Mouse (Mus musculus) right cerebral cortex, adult 2 months (tissue): ENCODE measurements at regions not wholly inside any gene's neighbourhood (a gene's known extent, or its start where the extent isn't known, plus 50 kb on each side); places are given as distances from the start of the nearest gene placed in this dataset.

ENCODE experiments used
- DNase-seq, 2 experiments: peaks; one replicate each; pipeline ENCODE4 v3.0.0; 2021 to 2022; ENCODE audit warnings: low spot score in 2 of 2

DNA sequence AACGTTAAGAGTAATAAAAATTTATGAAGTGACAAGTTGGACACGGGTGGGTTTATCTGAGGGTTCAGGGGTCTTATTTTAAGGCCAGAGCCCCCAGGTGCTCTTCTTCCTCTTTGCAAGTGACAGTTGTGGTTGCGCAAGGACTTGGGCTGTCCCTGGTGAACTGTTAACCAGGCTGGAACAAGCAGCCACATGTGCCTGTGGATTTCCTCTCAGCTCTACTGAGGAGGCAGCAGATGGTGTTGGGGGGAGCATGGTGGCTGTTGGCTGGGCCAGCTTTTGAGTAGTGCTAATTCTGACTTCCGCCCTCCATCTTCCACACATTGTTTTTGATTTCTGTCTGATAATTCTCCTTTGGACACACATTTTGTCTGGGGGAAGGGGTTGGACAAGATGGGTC lies 227.9 kb upstream of the Tbc1d5 start:
- no peak for DNase-seq

DNA sequence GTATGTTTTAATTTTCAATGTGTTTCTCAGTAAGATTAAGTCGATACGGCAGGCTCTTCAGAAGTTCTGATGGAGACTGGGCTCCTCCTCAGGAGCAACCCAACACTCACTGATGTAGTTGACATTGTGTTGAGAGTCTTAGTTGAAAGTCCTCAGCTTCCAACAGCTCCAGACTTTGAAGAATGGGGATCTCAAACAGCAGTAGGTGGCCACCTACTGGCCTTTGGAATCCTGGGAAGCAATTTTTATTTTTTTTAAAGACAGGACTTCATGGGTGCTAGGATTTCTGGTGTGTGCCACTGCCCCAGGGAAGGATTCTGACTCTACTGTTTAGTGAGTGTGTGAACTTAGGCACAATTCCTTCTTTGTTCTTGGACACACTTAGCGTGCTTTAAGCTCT lies 225.9 kb upstream of the Tbc1d5 start:
- no peak for DNase-seq

- DNase-seq = no peak
Observed at GRCm38 (mm10) chr17:51397973-51398372, 218.8 kb upstream of the Tbc1d5 start.

DNA sequence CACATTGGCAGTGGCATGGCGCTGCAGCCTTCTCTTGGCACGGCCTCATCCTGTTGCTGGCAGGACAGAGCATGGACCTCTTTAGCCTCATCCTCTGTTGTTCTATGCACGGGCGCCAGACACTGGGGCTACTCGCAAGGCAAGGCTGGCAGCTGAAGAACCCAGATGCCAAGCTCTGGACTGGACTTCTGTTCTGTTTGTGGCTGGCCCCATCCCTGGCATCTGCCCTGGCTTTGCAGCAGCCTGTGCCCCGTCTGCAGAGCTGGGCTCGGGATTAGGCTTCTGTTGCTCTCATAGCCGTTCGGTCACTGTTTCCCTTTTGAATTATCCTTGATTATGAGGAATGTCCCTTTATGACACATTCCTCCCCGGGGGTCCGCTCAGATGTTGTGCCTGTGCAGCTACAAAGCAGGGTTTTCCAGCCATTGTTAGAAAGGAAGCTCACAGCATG lies 214.6 kb upstream of the Tbc1d5 start:
- DNase-seq = no peak

DNA sequence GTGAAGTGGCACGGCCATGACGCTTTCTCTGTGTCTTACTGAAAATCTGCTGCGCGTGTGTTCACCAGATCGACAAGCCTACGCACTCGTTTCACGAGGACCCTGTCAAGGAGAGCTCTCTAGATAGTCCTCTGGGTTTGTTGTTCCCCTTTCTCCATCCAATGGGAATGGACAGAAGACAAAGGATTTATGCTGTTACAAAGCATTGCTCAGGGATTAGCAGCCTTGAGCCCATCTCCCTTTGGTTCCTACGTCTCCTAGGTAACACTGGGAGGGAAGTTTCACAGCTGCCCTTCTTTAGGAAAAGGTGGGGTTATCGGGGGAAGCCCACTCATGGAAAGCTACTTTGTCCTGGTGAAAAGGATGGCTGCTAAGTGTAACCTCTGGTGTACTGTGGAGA lies 212.7 kb upstream of the Tbc1d5 start:
- DNase-seq = no peak

DNA sequence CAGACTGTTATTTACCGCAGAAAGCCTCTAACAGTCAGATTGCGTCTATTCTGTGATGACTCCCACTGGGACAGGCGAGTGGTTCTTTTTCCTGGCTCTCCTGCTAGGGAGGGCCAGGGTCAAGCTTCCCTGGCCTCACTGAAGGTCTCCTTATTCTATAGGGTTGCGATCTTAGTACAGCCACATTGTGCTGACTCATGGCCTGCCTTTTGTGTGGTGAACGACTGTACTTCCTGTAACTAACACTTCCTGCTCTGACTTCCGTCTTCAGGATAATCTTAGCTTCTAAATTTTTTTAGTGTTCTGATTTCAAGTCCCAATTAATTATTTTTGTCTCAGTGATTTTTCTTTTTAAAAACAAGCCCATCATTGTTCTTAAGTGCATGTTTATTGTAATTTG lies 203.4 kb upstream of the Tbc1d5 start:
- DNase-seq = no peak

GRCm38 (mm10) chr17:51371937-51372479 lies 192.9 kb upstream of the Tbc1d5 start:
- no peak for DNase-seq

DNA sequence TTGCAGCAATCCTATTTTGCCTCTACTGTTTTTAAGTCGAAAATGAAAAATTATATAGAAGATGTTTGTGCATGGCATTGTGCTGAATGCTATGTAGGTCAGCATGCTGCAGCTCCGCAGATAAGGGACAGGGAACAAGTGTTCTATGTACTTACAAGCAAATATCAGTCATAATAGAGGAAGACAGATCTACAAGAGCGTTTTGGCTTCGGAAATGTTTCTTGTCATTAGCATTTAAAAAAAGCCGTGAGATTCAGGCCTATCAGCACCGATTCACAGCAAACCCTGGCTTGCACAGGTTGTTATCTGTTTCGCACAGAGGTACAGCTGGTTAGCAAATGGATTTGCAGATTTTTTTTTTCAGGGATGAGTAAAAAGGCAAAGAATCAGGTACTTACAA lies 191.8 kb upstream of the Tbc1d5 start:
- peak in 1 of 2 experiments; percentile 5 for DNase-seq

GRCm38 (mm10) chr17:51370085-51370484 lies 190.9 kb upstream of the Tbc1d5 start:
- no peak for DNase-seq

DNA sequence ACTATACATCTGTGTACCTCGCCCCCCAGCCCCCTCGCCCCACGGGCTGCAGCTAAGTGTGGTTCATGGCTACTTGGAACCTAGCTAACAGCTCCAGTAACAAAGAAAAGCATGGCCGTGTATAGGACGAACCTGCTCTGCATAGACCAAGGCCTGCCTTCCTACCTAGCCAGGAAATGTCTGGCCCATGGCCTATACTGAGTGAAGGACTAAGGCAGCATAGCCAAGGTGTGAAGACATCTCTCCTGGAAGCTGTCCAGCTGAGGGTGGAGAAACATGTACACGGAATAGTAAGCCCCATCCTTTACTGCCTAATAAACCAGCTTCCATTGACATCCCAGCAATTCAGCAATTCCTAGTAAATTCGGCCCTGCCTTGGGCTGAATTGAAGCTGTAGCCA lies 183.6 kb upstream of the Tbc1d5 start:
- no peak for DNase-seq

DNA sequence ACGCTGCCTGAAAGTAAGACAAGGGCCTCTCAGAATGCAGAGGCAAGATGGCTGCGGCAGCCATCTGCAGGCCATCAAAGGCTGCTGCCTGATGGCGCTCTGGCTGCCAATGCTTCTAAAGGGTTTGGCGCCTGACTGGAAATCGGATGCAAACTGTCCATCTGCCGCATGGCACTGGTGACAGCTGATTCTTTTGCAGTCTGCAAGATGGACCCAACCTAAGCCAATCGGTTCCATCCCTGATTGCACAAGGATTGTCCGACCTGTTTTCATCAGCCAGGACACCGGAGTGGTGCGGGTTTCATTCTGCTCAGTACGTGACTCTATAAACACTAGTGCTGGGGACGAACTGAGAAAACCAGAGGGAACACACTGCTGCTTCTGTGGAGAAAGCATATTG lies 183.1 kb upstream of the Tbc1d5 start:
- DNase-seq = no peak

DNA sequence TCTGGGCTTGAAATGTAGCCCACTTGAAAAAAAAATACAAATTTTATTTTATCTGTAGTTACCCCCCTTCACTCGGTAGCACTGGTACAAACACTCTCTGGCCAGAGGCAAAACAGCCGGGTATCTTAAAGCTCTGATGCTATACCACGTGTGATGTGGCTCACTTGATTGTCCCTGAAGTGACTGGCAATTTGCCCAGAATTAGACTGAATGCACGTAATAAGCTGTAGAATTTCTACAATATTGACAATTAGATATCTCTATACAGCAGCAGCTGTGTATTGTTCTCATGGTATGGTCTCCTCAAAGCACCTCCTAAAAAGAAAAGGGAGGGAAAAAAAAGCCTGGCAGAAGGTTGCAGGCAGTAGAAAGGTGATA lies 179.2 kb upstream of the Tbc1d5 start:
- DNase-seq = no peak

DNA sequence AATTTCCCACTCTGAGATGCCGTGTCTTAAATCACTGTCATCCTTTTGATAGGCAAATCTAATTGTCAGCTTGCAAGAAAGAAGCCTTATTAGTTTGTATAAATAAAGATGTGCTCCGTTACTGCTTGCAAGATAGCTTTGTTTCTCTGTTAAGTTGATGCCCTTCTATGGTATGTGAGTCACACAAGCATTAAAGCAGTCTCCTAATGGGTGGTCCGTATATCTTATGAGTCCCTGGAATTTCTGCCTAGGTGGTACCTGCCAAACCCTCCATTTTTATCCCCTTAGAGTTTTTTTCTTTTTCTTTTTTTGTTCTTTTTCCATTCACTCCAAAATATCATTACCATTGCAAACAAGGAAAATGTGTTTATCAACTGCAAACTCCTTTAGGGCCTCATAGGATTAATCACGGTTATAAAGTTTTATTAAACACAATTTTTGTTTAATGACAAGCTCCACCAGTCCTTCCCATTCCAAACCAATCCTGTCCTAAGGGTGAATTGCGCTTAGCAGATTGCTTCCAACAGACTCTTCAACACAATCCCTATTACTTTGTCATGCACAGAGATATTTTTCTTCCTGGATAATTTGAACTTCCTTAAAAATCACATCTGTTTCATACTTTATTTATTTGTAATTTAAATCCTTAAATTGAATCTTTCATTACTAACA lies 178.7 kb upstream of the Tbc1d5 start:
- DNase-seq = no peak

- DNase-seq = no peak
Observed at GRCm38 (mm10) chr17:51356447-51356846, 177.3 kb upstream of the Tbc1d5 start.

- DNase-seq = no peak
Observed at GRCm38 (mm10) chr17:51321868-51322267, 142.7 kb upstream of the Tbc1d5 start.

GRCm38 (mm10) chr17:51321025-51321424 lies 141.9 kb upstream of the Tbc1d5 start:
- peak; percentile 7 to 12 for DNase-seq

DNA sequence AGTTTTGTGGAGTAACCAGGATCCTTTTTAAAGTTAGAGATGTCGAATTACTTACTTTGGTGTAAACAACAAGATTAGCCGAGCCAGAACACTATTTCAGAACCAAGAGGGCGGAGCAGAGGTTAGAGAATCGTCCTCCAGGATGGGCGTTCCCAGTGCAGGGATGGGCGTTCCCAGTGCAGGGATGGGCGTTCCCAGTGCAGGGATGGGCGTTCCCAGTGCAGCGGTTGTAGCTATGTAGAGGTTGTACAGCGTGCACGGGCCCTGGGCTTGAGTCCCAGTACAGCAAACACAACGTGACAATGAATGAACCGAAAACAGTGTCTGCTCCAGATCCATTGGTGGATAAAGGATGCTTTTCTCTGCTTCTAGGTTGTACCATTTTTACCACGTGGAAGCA lies 125.8 kb upstream of the Tbc1d5 start:
- no peak for DNase-seq

DNA sequence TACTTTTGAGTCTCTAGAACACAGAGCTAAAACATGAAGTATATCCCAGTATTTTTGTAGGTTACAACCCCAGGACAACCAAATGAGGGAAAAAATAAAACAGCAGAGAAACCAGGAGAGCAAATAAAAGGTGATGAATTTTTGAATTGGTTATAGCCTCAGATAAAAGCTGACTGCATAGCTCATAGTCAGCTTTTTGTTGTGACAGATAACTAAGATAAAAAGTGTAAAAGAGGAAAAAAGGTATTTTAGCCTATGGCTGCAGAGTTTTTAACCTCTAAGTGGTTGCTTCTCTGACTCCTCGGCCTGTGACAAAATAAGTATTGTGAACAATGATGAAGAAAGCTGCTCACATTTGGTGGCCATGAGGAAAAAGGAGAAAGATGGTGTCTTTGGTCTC lies 111.6 kb upstream of the Tbc1d5 start:
- DNase-seq = no peak

DNA sequence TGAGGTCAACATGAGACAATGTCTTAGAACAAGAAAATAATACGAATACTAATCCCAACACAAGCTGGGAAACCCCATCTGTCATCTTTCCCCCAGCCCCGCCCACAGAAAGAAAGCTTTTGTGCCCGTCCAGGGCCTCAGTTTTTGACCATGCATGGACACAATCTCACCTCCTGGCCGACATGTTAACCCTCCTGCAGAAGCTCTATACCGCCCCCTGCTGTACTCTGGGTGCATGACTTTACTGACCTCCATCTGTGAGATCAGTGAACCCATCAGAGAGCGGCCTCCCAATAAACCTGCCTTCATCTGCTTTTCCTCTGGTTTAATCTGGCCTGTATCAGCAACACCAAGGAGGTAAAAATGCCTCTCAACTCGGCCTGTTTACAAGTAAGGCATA lies 109.6 kb upstream of the Tbc1d5 start:
- DNase-seq = peak; percentile 5 to 8

DNA sequence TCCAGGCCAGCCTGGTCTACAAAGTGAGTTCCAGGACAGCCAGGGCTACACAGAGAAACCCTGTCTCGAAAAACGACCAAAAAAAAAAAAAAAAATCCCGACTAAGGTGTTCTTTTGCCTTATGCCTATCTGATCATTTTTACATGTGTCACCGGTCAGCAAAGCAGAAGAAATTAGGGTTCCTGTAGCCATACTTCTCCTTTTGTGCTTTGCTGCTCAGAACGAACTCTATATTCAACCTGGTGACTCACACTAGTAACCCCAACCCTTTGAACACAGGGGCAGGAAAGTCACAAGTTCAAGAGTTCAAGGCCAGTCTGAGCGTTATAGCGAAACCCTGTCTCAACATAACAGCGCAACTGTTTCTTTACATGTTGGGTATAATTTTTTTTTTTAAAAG lies 108.7 kb upstream of the Tbc1d5 start:
- DNase-seq = no peak

GRCm38 (mm10) chr17:51285362-51285761 lies 106.2 kb upstream of the Tbc1d5 start:
- DNase-seq = no peak

GRCm38 (mm10) chr17:51278771-51279170 lies 99.6 kb upstream of the Tbc1d5 start:
- DNase-seq = no peak

GRCm38 (mm10) chr17:51278094-51278493 lies 98.9 kb upstream of the Tbc1d5 start:
- DNase-seq = no peak

GRCm38 (mm10) chr17:51277161-51277560 lies 98.0 kb upstream of the Tbc1d5 start:
- no peak for DNase-seq
